Mouse (Mus musculus) 416B (cell line): ENCODE results near the gene Wdr90.
A peak's percentile ranks its signal among the peaks of the same experiment; 100 is the strongest.

ENCODE experiments used
- DNase-seq: peaks from one replicate; pipeline ENCODE4 v3.0.0; 2011; ENCODE audit warnings: low read depth

The Wdr90 gene

DNA sequence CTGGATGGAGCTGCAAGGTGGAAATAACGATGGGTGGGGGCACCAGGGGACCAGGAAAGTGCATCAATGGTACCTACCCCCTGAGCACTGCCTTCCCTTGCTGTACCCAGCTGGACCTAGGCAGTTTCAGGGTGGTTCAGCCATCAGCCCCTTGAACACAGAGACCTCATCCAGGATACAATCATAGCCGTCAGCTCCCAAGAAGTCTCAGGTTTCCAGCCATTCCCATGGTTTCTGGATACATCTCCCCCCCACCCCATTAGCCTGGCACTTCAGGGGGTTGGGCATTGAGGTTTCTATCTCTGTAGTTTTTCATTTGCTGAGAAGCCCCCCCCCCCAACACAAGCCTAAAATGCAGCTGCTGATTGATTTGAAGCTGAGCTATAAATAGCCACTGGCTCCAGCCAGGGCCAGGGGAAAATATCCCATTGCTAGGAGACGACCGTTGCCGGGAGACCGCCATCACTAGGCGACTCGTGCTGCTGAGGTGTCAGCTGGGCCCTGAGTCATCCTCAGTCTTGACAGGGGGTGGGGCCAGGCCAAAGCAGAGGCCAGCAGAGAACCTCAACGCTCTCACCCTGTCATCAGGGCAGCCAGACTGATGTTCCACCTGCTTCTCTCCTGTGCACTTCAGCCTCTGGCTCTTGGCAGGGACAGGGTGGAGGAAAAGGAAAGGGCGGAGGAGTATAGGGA lies 58.3 kb downstream of the Wdr90 start:
- peak; percentile 52 for DNase-seq

DNA sequence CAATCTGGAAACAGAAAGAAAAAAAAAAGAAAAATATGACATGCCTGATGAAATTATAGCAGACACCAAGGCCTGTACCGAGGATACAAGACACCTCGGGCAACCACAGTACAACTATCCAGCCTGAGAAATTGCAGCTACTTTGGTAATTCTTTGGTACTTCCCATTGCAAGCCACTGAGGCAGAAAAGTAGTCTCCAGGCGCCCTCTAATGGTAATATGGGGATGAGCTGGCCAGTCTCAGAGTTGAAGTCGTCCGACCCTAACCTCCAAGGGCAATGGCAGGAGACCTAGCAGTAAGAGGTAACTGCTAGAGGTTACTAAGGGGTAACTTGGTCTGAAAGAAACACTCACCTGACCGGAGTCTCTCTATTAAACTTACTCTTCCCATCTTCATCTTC lies 60.3 kb downstream of the Wdr90 start:
- DNase-seq = peak; percentile 88

DNA sequence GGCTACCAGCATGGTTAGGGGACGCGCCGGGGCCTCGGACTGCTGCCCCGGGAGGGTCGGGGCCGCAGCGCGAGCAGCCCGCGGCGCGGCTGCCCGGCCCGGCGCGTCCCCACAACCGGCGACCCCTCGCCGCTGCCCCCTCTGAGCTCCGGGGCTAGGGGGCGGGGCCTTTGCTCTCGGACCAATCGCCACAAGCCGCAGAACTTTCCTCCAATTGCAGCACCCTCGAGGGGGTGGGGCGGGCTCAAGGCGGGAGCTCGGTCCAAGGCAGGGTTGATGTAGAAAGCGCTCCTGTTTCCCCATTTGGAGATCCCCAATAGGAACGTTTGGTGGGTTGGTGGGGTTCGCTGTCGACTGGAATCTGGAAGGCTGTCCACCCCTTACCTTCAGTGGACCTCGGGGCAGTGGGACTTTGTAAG lies 64.3 kb downstream of the Wdr90 start, which contains the start of gene Metrn:
Metrn (minus strand) TSS at position 186 of the 419 bp plus-strand sequence.
- peak; percentile 89 for DNase-seq

DNA sequence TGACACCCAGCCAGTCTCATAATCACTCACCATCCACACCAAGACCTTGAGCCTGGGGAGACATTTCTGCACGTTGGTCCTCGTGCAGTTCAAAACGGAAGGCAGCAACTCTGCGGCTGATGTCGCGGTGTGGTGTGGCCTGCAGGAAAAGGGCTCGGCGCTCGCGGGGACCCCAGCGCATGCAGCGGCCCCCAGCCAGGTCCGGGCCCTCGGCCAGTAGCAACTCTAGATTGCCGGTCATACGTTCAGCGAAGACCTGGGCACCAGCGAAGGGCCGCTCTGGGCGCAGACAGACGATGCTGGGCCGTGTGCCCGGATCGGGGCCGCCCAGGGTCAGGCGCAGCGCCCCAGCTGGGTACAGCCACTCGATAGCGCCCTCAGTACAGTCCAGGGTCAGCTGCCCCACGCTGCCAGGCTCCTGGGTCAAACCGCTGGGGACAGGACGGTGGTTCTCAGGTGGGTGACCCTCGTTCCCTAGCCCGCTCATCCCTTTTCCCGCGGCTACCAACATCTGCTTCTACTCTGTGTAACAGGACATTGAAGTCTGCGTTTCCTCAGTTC lies 65.0 kb downstream of the Wdr90 start:
- DNase-seq = peak; percentile 28

DNA sequence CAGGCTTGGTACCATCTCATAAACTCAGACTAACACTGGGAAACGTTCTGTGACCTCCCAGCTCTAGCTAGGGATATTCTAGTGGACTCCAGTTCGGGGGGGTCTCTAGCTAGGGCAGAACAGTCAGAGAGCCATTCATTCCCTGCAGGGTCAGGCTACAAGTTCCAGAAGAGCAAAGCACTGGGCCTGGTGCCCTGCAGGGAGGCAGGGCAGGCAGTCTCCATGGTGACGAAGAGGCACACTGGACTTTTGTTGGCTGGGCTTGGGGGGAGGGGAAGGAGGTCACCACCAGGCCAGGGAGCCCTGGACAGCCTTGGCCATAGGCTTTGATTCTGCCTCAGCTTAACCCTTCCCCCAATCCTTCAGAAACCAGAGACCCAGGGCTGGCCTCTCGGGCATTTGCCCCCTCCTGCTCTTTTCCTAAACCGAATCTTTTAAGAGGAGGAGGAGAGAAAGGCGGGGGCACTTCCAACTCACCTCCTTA lies 65.7 kb downstream of the Wdr90 start, which contains the start of gene AC134908.4:
AC134908.4 (minus strand) TSS at position 51 of the 484 bp plus-strand sequence.
- peak; percentile 14 for DNase-seq

DNA sequence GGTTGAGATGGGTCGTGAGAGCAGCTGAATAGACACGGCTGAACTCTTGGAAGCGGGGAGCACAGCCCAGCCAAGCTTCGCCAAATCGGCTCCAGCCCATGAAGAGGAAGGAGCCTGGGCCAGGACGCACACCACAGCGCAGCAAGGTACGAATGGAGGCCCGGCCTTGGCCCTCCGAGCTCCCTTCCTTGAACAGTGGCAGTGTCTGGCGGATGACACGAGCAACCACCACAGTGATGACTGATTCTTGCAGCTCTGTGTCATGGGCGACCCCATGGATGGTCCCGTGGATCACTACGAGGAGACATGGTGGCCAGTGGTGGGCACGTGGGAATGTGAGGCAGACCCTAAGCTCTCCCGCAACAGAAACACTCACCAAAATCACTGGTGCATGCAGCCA lies 66.3 kb downstream of the Wdr90 start:
- DNase-seq = no peak
